Mouse (Mus musculus) limb, embryonic 11.5 days (tissue): Measurements from ENCODE around the gene Epb41. TPM values are rescaled to one million over a fixed set of nuclear protein-coding genes. Genes with fewer than 3 reads are reported as not detected.
A peak's percentile ranks its signal among the peaks of the same experiment; 100 is the strongest.

Source experiments
- ATAC-seq: fragments of 200-750 bp; cut with Nextera tagmentation; 2 replicates; pipeline ENCODE4 v1.8.0; 2017; ENCODE audit warnings: low read depth; ENCODE audit not compliant: insufficient number of reproducible peaks, low FRiP score, low TSS enrichment
- DNase-seq: peaks from one replicate; pipeline ENCODE4 v3.0.0-alpha.2; 2015; ENCODE audit warnings: low spot score
- H3K27ac ChIP-seq: fragments of 300-500 bp; sonication (generic); replicated peaks from 2 replicates; pipeline ENCODE4 v1.5.1; 2014; ENCODE audit warnings: low read depth, mild to moderate bottlenecking, low read length
- H3K27me3 ChIP-seq: fragments of 300-500 bp; sonication (generic); 2 replicates; pipeline ENCODE4 v1.6.1; 2014; ENCODE audit warnings: mild to moderate bottlenecking, low read length, mixed read lengths; ENCODE audit not compliant: control insufficient read depth, insufficient read depth
- H3K36me3 ChIP-seq: fragments of 300-500 bp; sonication (generic); 2 replicates; pipeline ENCODE4 v1.6.1; 2014; ENCODE audit warnings: mild to moderate bottlenecking, low read length, moderate library complexity, mixed read lengths; ENCODE audit not compliant: control insufficient read depth, insufficient read depth
- H3K4me1 ChIP-seq: fragments of 300-500 bp; sonication (generic); 2 replicates; pipeline ENCODE4 v1.6.1; 2014; ENCODE audit warnings: low read length, mixed read lengths; ENCODE audit not compliant: control insufficient read depth, insufficient read depth
- H3K4me2 ChIP-seq: fragments of 300-500 bp; sonication (generic); 2 replicates; pipeline ENCODE4 v1.6.1; 2014; ENCODE audit warnings: low read depth, mild to moderate bottlenecking, moderate library complexity; ENCODE audit not compliant: severe bottlenecking
- H3K4me3 ChIP-seq: fragments of 300-500 bp; sonication (generic); 2 replicates; pipeline ENCODE4 v1.5.1; 2014; ENCODE audit warnings: low read depth, low read length
- H3K9ac ChIP-seq: fragments of 300-500 bp; sonication (generic); 2 replicates; pipeline ENCODE4 v1.6.1; 2014; ENCODE audit warnings: mild to moderate bottlenecking, low read length
- H3K9me3 ChIP-seq: fragments of 300-500 bp; sonication (generic); 2 replicates; pipeline ENCODE4 v1.6.1; 2016; ENCODE audit warnings: low read length; ENCODE audit not compliant: control insufficient read depth
- WGBS: fragments of 180-500 bp; shearing (Covaris S2); extraction: QIAGEN DNeasy Blood & Tissue Kit; methylation state at CpG from one replicate; pipeline ENCODE4 v1.1.7; 2014; 5-methylcytosine and 5-hydroxymethylcytosine counted together
- polyA plus RNA-seq: library from polyadenylated mRNA; unstranded; fragments of >200 nt; fragmentation: Nextera tagmentation; extraction: Ambion mirVana; gene quantifications from 2 replicates; pipeline ENCODE4 v1.2.1, GENCODE M21; 2014

The Epb41 gene
- polyA plus RNA-seq, 1 experiment from 2014 or later, result 107 TPM

- H3K27ac ChIP-seq, result no peak overlapping the region
- WGBS, result 72% methylated on average over 10 of the region's 10 CpGs
- H3K9me3 ChIP-seq, result no peaks in the 10 kb centered on the region
- H3K9ac ChIP-seq, result no peak overlapping the region
- H3K27me3 ChIP-seq, result no peaks in the 10 kb centered on the region
- DNase-seq, result no peak
- H3K36me3 ChIP-seq, result no peaks in the 10 kb centered on the region
- H3K4me1 ChIP-seq, result peaks cover 9% of the 10 kb centered on the region
- no peak overlapping the region for H3K4me2 ChIP-seq
- no peak for ATAC-seq
- H3K4me3 ChIP-seq, result no peak overlapping the region
These were observed 45.0 kb downstream of the Epb41 start for GRCm38 (mm10) chr4:132029851-132030741.

GRCm38 (mm10) chr4:132027806-132028205 is 47.3 kb downstream of the Epb41 start:
- whole genome bisulfite sequencing, result 96% methylated on average over 1 of the region's 1 CpGs

GRCm38 (mm10) chr4:132027167-132027566 is 48.0 kb downstream of the Epb41 start:
- no peak for DNase-seq
- no peaks in the 10 kb centered on the region for H3K36me3 ChIP-seq
- H3K27me3 ChIP-seq, result no peaks in the 10 kb centered on the region
- H3K9me3 ChIP-seq, result no peaks in the 10 kb centered on the region
- 86% methylated on average over 6 of the region's 6 CpGs for WGBS
- no peak overlapping the region for H3K27ac ChIP-seq
- no peak overlapping the region for H3K9ac ChIP-seq
- no peak overlapping the region for H3K4me2 ChIP-seq
- no peak for ATAC-seq
- no peak overlapping the region for H3K4me3 ChIP-seq
- peaks cover 5% of the 10 kb centered on the region for H3K4me1 ChIP-seq

More at GRCm38 (mm10) chr4:132027806-132028205, 47.3 kb downstream of the Epb41 start:
- Histone ChIP-seq H3K36me3 (no peaks in the 10 kb centered on the region), H3K9ac (no peak overlapping the region), H3K9me3 (no peaks in the 10 kb centered on the region), H3K27me3 (no peaks in the 10 kb centered on the region), H3K4me3 (no peak overlapping the region), H3K4me1 (peaks cover 5% of the 10 kb centered on the region), H3K27ac (no peak overlapping the region), H3K4me2 (no peak overlapping the region)
- DNase-seq, result no peak
- ATAC-seq, result no peak

GRCm38 (mm10) chr4:132025738-132026527 is 49.2 kb downstream of the Epb41 start:
- Histone ChIP-seq H3K9ac (no peak overlapping the region), H3K27ac (no peak overlapping the region), H3K27me3 (no peaks in the 10 kb centered on the region), H3K4me2 (no peak overlapping the region), H3K9me3 (no peaks in the 10 kb centered on the region), H3K36me3 (no peaks in the 10 kb centered on the region), H3K4me1 (peaks cover 5% of the 10 kb centered on the region), H3K4me3 (no peak overlapping the region)
- 22% methylated on average over 5 of the region's 5 CpGs for WGBS
- DNase-seq (peak; percentile 29), ATAC-seq (no peak)

GRCm38 (mm10) chr4:132025264-132025663 is 49.9 kb downstream of the Epb41 start:
- H3K4me3 ChIP-seq, result no peak overlapping the region
- no peak overlapping the region for H3K9ac ChIP-seq
- no peaks in the 10 kb centered on the region for H3K27me3 ChIP-seq
- H3K36me3 ChIP-seq, result no peaks in the 10 kb centered on the region
- ATAC-seq (no peak), DNase-seq (no peak)
- 82% methylated on average over 2 of the region's 2 CpGs for WGBS
- H3K4me1 ChIP-seq, result peaks cover 5% of the 10 kb centered on the region
- H3K4me2 ChIP-seq, result no peak overlapping the region
- no peak overlapping the region for H3K27ac ChIP-seq
- H3K9me3 ChIP-seq, result no peaks in the 10 kb centered on the region

GRCm38 (mm10) chr4:132023816-132024215 is 51.3 kb downstream of the Epb41 start:
- Histone ChIP-seq H3K27me3 (no peaks in the 10 kb centered on the region), H3K27ac (no peak overlapping the region)
- WGBS, result 97% methylated on average over 2 of the region's 2 CpGs

GRCm38 (mm10) chr4:132022639-132023038 is 52.5 kb downstream of the Epb41 start:
- no peak overlapping the region for H3K9ac ChIP-seq
- H3K4me1 ChIP-seq, result peaks cover 5% of the 10 kb centered on the region
- 92% methylated on average over 4 of the region's 4 CpGs for WGBS
- ATAC-seq, result no peak
- H3K4me3 ChIP-seq, result no peak overlapping the region
- no peaks in the 10 kb centered on the region for H3K27me3 ChIP-seq
- H3K27ac ChIP-seq, result no peak overlapping the region
- peak; percentile 21 for DNase-seq
- H3K9me3 ChIP-seq, result no peaks in the 10 kb centered on the region
- H3K36me3 ChIP-seq, result no peaks in the 10 kb centered on the region
- H3K4me2 ChIP-seq, result no peak overlapping the region

More at GRCm38 (mm10) chr4:132023816-132024215, 51.3 kb downstream of the Epb41 start:
- Histone ChIP-seq H3K9me3 (no peaks in the 10 kb centered on the region), H3K4me1 (peaks cover 5% of the 10 kb centered on the region), H3K4me2 (no peak overlapping the region), H3K4me3 (no peak overlapping the region), H3K9ac (no peak overlapping the region), H3K36me3 (no peaks in the 10 kb centered on the region)
- ATAC-seq, result no peak
- DNase-seq, result no peak

GRCm38 (mm10) chr4:132021883-132022282 is 53.2 kb downstream of the Epb41 start:
- Histone ChIP-seq H3K27ac (no peak overlapping the region), H3K9me3 (no peaks in the 10 kb centered on the region), H3K27me3 (no peaks in the 10 kb centered on the region), H3K4me2 (no peak overlapping the region), H3K36me3 (no peaks in the 10 kb centered on the region), H3K4me3 (no peak overlapping the region), H3K9ac (no peak overlapping the region), H3K4me1 (peaks cover 5% of the 10 kb centered on the region)
- 94% methylated on average over 7 of the region's 7 CpGs for WGBS
- no peak for ATAC-seq
- DNase-seq, result no peak
